8 mouse cellular contexts compared by ENCODE assay signal in the genomic region with DNA sequence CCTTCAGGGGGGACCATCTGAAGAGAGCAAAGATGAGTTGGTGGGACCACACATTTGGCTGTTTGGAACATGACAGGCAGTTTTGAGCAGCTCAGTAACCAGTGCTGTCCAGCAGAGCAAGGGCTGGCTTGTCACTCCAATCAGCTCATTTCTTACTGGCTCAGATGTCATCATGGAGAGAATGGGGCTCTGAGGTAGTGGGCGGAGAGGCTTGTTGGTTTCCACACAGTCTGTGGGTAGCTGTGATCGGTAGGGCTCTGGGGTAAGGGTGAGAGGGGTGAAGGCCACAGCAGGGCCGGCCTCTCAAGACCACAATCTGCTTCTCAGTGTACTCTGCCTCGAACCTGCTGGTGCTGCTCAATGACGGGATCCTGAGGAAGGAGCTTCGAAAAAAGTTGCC. TPM values are rescaled to one million over a fixed set of nuclear protein-coding genes. Genes with fewer than 3 reads are reported as not detected.
DNase-seq lines count a peak whose midpoint lies in the region; ATAC-seq and TF ChIP-seq lines count a peak whose summit lies in the region.

No protein-coding gene starts in this region.

- TF ChIP-seq CTCF in heart, adult 2 months (IDR thresholded peaks at IDR 0.05): no peak
- no peak for TF ChIP-seq CTCF in E14TG2a.4 (conservative IDR thresholded peaks at IDR 0.05; ENCODE audit: low read length)

- no peaks in the 10 kb centered on the region for H3K9me3 ChIP-seq in E14TG2a.4 (ENCODE audit: low read length)
- no peaks in the 10 kb centered on the region for H3K9me3 ChIP-seq in forebrain, embryonic 15.5 days
- no peaks in the 10 kb centered on the region for H3K9me3 ChIP-seq in liver, embryonic 15.5 days (replicated peaks)

- peaks cover 5% of the 10 kb centered on the region for H3K4me1 ChIP-seq in heart, adult 2 months (ENCODE audit: control insufficient read depth, insufficient read depth, low read length)
- H3K4me1 ChIP-seq in E14TG2a.4 (replicated peaks; ENCODE audit: low read depth, low read length): peaks cover 65% of the 10 kb centered on the region
- H3K4me1 ChIP-seq in forebrain, embryonic 15.5 days: peaks cover 42% of the 10 kb centered on the region
- peaks cover 32% of the 10 kb centered on the region for H3K4me1 ChIP-seq in liver, embryonic 15.5 days (replicated peaks)

- H3K9ac ChIP-seq in heart, adult 2 months (ENCODE audit: low read depth, low read length): peak overlapping the region; percentile 62
- H3K9ac ChIP-seq in forebrain, embryonic 15.5 days (replicated peaks): 0 out of 2 replicates have a peak overlapping the region, but pooled peaks have one; percentile 67
- peak overlapping the region; percentile 74 for H3K9ac ChIP-seq in liver, embryonic 15.5 days

- no peak overlapping the region for H3K27ac ChIP-seq in heart, adult 2 months
- no peak overlapping the region for H3K27ac ChIP-seq in forebrain, embryonic 15.5 days (replicated peaks)
- peak overlapping the region; percentile 86; the same call in 1 of the 2 replicates for H3K27ac ChIP-seq in liver, embryonic 15.5 days (replicated peaks)

- intact Hi-C loops in heart, adult 2 months (cut with DNase I): loop anchor here (5.0 kb wide), 1 partner anchor 46 kb away; no protein-coding TSS in a partner anchor
- intact Hi-C loops in heart, postnatal 10 days (cut with DNase I): loop anchor here (5.0 kb wide), 1 partner anchor 46 kb away; no protein-coding TSS in a partner anchor
- intact Hi-C loops in left cerebral cortex, postnatal 14 days (cut with DNase I): loop anchor here (10.0 kb wide), 1 partner anchor 391 kb away; no protein-coding TSS in a partner anchor

- H3K79me2 ChIP-seq in heart, adult 2 months (replicated peaks; ENCODE audit: control insufficient read depth, insufficient read depth, low read length): no peaks in the 10 kb centered on the region

- H3K4me3 ChIP-seq in heart, adult 2 months: peak overlapping the region; percentile 81
- peak overlapping the region; percentile 97 for H3K4me3 ChIP-seq in E14TG2a.4 (replicated peaks; ENCODE audit: low read length)
- peak overlapping the region; percentile 76 for H3K4me3 ChIP-seq in forebrain, embryonic 15.5 days
- H3K4me3 ChIP-seq in liver, embryonic 15.5 days (replicated peaks): peak overlapping the region; percentile 75

- H3K27me3 ChIP-seq in heart, adult 2 months (ENCODE audit: control insufficient read depth, insufficient read depth, low read length): no peaks in the 10 kb centered on the region; the same call in 1 of the 2 replicates
- H3K27me3 ChIP-seq in E14TG2a.4 (ENCODE audit: insufficient read depth, low read length): no peaks in the 10 kb centered on the region
- H3K27me3 ChIP-seq in forebrain, embryonic 15.5 days: no peaks in the 10 kb centered on the region
- H3K27me3 ChIP-seq in liver, embryonic 15.5 days: peaks cover 27% of the 10 kb centered on the region

- DNase-seq in heart, adult 2 months: no peak
- DNase-seq in heart, postnatal 10 days: no peak
- DNase-seq in Muller cell, postnatal 12 days (ENCODE audit: inconsistent ontology term): no peak
- no peak for DNase-seq in left cerebral cortex, postnatal 14 days (ENCODE audit: low spot score in 2 of 2)
- DNase-seq in testis, postnatal 14 days (ENCODE audit: low spot score): no peak

- no peaks in the 10 kb centered on the region for H3K36me3 ChIP-seq in heart, adult 2 months (ENCODE audit: control insufficient read depth, insufficient read depth, low read length)
- H3K36me3 ChIP-seq in E14TG2a.4 (ENCODE audit: insufficient read depth, low read length): peaks cover 42% of the 10 kb centered on the region
- H3K36me3 ChIP-seq in forebrain, embryonic 15.5 days: peaks cover 23% of the 10 kb centered on the region
- H3K36me3 ChIP-seq in liver, embryonic 15.5 days (replicated peaks): peaks cover 44% of the 10 kb centered on the region

- ATAC-seq in forebrain, embryonic 15.5 days (replicated peaks): no peak
- ATAC-seq in liver, embryonic 15.5 days (ENCODE audit: insufficient read depth): no peak

- H3K4me2 ChIP-seq in forebrain, embryonic 15.5 days (replicated peaks): peak overlapping the region; percentile 90
- H3K4me2 ChIP-seq in liver, embryonic 15.5 days: peak overlapping the region; percentile 93

- WGBS in heart, adult 2 months: 74% methylated on average over 6 of the region's 6 CpGs
- 80% methylated on average over 6 of the region's 6 CpGs for WGBS in forebrain, embryonic 15.5 days
- WGBS in liver, embryonic 15.5 days (ENCODE audit: insufficient replicate concordance): 68% methylated on average over 6 of the region's 6 CpGs

- no peak for TF ChIP-seq POLR2A in heart, adult 2 months (IDR thresholded peaks at IDR 0.05; ENCODE audit: insufficient read depth, low read depth, low read length)

- TF ChIP-seq EP300 in heart, adult 2 months (IDR thresholded peaks at IDR 0.05; ENCODE audit: insufficient read depth, low read depth, low read length): no peak

RNA-seq across cellular contexts. Expression of gene Large2, which starts 1.6 kb away (rescaled TPM):
- total RNA-seq in heart, adult 2 months (2021): not detected
- polyA plus RNA-seq in heart, adult 2 months (2012; rRNA removed): 0.50 and 0.84 TPM in 2 replicates
- under 1 TPM; 0.10 to 0.99 TPM for total RNA-seq in heart, postnatal 10 days (2021)
- polyA plus RNA-seq in forebrain, embryonic 15.5 days (2015; fragmentation: Nextera tagmentation; extraction: Ambion mirVana): 1.5 and 2.6 TPM in 2 replicates
- 2.4 and 3.5 TPM in 2 replicates for polyA plus RNA-seq in liver, embryonic 15.5 days (2015; fragmentation: Nextera tagmentation; extraction: Ambion mirVana)
- under 1 TPM; 0.42 to 0.77 TPM for total RNA-seq in left cerebral cortex, postnatal 14 days (2021)

RNA-seq across cellular contexts. Expression of gene Pex16, which starts 1.8 kb away (rescaled TPM):
- total RNA-seq in heart, adult 2 months (2021): 10 to 100 TPM; 19.6 to 23.1 TPM
- 35.6 and 36.8 TPM in 2 replicates for polyA plus RNA-seq in heart, adult 2 months (2012; rRNA removed)
- total RNA-seq in heart, postnatal 10 days (2021): 10 to 100 TPM; 23.0 to 29.8 TPM
- 36.8 and 41.2 TPM in 2 replicates for polyA plus RNA-seq in forebrain, embryonic 15.5 days (2015; fragmentation: Nextera tagmentation; extraction: Ambion mirVana)
- 22.4 and 26.2 TPM in 2 replicates for polyA plus RNA-seq in liver, embryonic 15.5 days (2015; fragmentation: Nextera tagmentation; extraction: Ambion mirVana)
- total RNA-seq in left cerebral cortex, postnatal 14 days (2021): 10 to 100 TPM; 36.5 to 41.2 TPM

RNA-seq across cellular contexts. Expression of gene 1700029I15Rik, which starts 6.0 kb away (rescaled TPM):
- total RNA-seq in heart, adult 2 months (2021): 1 to 10 TPM in 1 of 2 experiments, under 1 TPM in 1; 0.63 to 1.1 TPM
- polyA plus RNA-seq in heart, adult 2 months (2012; rRNA removed): 2.4 and 2.8 TPM in 2 replicates
- 1 to 10 TPM; 2.0 to 2.1 TPM for total RNA-seq in heart, postnatal 10 days (2021)
- 6.8 and 10.6 TPM in 2 replicates for polyA plus RNA-seq in forebrain, embryonic 15.5 days (2015; fragmentation: Nextera tagmentation; extraction: Ambion mirVana)
- polyA plus RNA-seq in liver, embryonic 15.5 days (2015; fragmentation: Nextera tagmentation; extraction: Ambion mirVana): 1.4 and 1.5 TPM in 2 replicates
- total RNA-seq in left cerebral cortex, postnatal 14 days (2021): 1 to 10 TPM; 2.9 to 4.0 TPM

RNA-seq across cellular contexts. Expression of gene Mapk8ip1, which starts 24.8 kb away (rescaled TPM):
- 1 to 10 TPM; 3.8 to 4.5 TPM for total RNA-seq in heart, adult 2 months (2021)
- polyA plus RNA-seq in heart, adult 2 months (2012; rRNA removed): 6.9 and 7.1 TPM in 2 replicates
- total RNA-seq in heart, postnatal 10 days (2021): 10 to 100 TPM in 1 of 2 experiments, 1 to 10 TPM in 1; 9.3 to 10.3 TPM
- polyA plus RNA-seq in forebrain, embryonic 15.5 days (2015; fragmentation: Nextera tagmentation; extraction: Ambion mirVana): 119 and 120 TPM in 2 replicates
- 1.8 and 1.9 TPM in 2 replicates for polyA plus RNA-seq in liver, embryonic 15.5 days (2015; fragmentation: Nextera tagmentation; extraction: Ambion mirVana)
- total RNA-seq in left cerebral cortex, postnatal 14 days (2021): 100 to 1,000 TPM; 392 to 397 TPM

RNA-seq across cellular contexts. Expression of gene Cry2, which starts 57.5 kb away (rescaled TPM):
- 10 to 100 TPM; 12.7 to 29.3 TPM for total RNA-seq in heart, adult 2 months (2021)
- 19.1 and 24.5 TPM in 2 replicates for polyA plus RNA-seq in heart, adult 2 months (2012; rRNA removed)
- 10 to 100 TPM; 25.6 to 30.9 TPM for total RNA-seq in heart, postnatal 10 days (2021)
- polyA plus RNA-seq in forebrain, embryonic 15.5 days (2015; fragmentation: Nextera tagmentation; extraction: Ambion mirVana): 37.0 and 37.2 TPM in 2 replicates
- 11.2 and 14.6 TPM in 2 replicates for polyA plus RNA-seq in liver, embryonic 15.5 days (2015; fragmentation: Nextera tagmentation; extraction: Ambion mirVana)
- total RNA-seq in left cerebral cortex, postnatal 14 days (2021): 100 to 1,000 TPM; 109 to 116 TPM
